Mouse (Mus musculus) kidney, adult 2 months (tissue): Measurements from ENCODE around the gene Pstpip1.

Source experiments
- CTCF ChIP-seq: fragments of 200-500 bp; conservative IDR thresholded peaks from 2 replicates; pipeline ENCODE4 v1.5.1; 2011; ENCODE audit warnings: low read depth, mild to moderate bottlenecking, control low read depth, low read length, moderate library complexity, mixed read lengths; ENCODE audit not compliant: insufficient read depth, insufficient read length
- POLR2A ChIP-seq: fragments of 200-500 bp; IDR thresholded peaks from one replicate; pipeline ENCODE4 v1.6.1; 2011; ENCODE audit warnings: low read depth, low read length, control low read depth

DNA sequence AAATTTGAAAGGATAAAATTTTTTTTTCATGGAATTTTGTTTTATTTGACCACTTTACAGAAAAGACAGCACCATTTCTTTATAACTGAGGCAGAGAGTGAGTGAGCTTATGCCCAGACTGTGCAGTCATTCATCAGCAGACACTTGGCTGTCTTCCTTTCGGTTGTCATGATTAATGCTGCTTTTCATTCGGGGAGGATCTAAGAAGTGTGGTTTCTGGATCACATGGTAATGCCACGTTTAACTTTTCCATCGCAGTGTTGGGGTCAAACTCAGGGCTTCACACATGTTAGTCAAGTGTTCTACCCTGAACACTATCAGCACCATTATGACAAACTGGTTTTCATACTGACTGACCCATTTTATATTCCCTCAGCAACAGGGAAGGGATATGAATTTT, 11.3 kb downstream of the Pstpip1 start:
- TF ChIP-seq CTCF (no peak), POLR2A (no peak)
